Mouse (Mus musculus) gastrocnemius, postnatal 10 days (tissue): ENCODE results near the gene Tspear. TPM values are rescaled to one million over a fixed set of nuclear protein-coding genes. Genes with fewer than 3 reads are reported as not detected.

ENCODE experiments used
- DNase-seq: peaks from one replicate; pipeline ENCODE4 v3.0.0; 2021; ENCODE audit warnings: mixed read lengths
- total RNA-seq, 2 experiments: library from RNA; stranded (reverse); gene quantifications; 2 replicates each; pipeline ENCODE4 v1.2.3; 2021

The Tspear gene
- total RNA-seq, 2 experiments from 2014 or later: not detected

GRCm38 (mm10) chr10:77878985-77879384, 192.6 kb downstream of the Tspear start:
- DNase-seq: peak; percentile 31

DNA sequence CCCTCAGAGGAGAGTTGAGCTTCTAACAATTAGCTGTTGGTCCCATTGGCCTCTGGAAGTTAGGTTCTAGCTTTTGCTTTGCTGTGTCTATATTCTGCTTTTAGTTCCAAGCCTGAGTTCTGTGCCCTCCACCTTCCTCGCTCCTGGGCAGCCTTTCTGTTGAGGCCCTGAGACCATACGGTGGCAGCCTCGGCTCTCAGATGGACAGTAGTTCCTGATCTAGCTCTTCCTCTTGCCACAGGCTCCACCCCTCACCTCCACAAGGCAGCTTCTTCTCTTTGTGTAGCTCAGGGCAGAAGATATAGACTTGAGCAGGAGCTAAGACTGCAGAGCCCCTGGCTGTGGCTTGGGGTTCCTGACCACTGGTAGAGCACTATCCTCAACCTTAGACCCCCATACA, 193.9 kb downstream of the Tspear start:
- no peak for DNase-seq

DNA sequence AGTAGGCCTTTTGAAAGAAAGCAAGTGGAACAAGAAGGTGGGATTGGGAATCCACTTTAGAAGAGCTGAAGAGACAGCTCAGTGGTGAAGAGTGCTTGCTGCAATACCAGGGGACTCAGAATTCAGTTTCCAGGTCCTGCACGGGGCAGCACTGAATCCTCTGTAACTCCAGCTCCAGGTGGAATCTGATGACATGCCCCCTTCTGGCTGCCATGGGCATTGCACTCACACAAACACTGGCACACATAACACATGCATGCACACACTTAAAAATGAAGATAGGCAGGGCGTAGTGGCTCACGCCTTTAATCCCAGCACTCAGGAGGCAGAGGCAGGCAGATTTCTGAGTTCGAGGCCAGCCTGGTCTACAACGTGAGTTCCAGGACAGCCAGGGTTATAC, 196.2 kb downstream of the Tspear start:
- DNase-seq: no peak

DNA sequence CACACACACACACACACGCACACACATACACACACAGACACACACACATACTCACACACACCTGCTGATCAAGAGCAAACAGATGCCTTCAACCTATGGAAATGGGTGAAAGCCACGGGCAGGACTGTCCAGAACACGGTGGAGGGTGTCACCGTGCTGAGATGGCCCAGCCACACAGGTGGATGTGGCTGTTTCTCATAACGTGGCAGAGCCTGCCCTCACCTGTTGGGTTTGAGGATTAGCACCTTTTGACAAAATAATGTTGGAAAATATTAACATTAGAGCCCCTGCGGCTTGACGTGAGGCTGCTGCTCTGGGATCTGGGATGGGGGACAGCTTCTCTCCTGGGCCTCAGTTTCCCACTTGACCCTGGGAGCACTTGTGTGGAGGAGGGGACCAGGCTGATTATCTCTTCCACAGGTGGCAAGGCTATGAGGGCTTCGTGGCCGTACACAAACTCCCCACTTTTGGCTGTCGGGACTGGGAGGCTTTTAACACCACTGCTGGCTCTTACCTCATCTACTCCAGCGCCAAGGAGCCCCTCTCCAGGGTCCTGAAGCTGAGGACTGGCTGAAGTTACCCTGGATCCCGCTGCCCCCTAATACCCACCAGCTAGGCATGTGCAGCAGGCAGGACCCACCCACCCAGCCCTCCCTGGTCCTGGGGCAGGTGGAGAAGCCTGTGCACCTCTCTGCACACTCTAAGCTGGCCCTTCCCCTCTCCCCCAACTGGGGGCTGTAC, 199.8 kb downstream of the Tspear start:
- DNase-seq: no peak

DNA sequence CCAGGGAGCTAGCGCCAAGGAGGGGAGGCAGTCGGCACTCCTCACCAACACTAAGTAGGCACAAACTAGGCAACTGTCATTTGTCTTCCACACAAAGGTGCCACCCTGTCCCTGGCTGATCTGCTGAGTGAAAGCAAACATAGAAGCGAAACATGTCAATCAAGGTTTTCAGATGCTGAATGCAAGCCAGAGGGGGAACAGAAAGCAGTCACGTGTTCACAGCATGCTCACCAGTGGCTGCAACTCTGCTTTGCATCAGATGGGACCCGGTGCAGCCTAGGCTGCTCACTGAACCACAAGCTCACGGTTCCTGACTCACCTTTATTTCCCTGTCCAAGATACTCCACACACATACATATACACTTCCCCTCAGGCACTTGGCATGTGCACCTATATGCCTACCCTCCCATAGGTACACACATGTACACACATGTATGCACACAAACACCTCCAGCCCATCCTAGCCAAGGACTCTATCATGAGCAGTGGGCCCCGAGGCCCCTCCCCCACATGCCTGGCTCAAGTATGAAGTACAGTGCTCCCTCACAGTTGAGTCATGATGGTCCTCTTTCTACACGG, 204.7 kb downstream of the Tspear start:
- DNase-seq: no peak

GRCm38 (mm10) chr10:77895562-77895961, 209.2 kb downstream of the Tspear start:
- DNase-seq: no peak

DNA sequence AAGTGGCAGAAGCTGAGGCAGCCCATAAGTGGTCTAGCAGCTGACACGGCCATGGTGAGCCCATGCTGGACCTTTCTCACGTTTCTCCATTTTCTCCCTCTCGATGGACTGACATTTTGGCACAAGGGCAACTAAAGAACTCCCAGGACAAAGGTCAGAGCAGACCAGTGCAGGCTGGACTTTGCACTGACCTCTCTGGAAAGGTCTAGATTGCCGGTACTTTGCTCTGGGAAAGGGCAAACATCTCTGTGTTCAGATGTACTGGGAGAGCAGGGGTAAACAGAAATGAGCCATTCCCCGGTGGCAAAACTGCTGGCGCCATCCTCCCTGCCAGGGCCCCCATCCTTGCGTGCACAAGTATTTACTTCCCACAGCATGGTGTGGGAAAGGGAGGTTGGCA, 213.8 kb downstream of the Tspear start:
- no peak for DNase-seq

DNA sequence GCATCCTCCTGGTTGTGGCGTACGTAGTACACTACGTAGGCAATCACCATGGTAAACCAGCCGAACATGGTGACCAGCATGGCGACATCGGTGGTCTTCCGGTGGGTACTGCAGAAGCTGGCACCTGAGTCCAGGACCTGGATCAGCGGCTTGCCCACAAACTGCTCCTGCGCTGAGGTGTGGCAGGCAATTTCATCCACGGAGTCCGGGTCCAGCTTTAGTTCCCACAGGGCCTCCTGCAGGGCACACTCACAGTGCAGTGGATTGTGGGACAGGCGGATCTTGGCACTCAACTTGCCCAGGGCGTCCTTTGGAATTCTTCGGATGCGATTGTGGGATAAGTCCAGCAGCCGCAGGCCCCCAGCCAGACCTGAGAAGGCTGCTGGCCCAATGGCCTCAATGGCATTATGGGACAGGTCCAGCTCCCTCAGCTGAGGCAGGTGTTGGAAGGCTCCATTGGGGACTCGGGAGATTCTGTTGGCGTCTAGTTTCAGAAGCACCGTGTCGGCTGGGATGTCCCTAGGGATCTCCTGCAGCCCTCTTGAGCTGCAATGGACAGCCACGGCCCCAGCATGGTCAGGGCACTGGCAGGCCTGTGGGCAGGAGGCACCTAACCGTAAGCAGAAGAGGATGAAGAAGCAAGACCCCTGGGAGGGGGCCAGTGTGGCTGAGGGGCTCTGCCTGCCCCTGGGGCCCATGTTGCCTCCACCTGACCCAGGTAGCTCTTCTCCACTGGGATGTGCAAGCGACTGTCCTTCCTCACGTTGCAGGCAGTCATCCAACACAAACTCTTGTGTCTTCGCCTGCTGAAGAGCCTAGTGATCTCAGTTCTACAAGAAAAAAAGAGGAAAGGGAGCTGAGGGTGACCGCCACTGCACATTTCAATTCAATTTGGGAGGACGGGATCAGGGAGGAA, 214.8 kb downstream of the Tspear start:
- DNase-seq: no peak

- no peak for DNase-seq
These were observed 215.5 kb downstream of the Tspear start for GRCm38 (mm10) chr10:77901871-77902210.

DNA sequence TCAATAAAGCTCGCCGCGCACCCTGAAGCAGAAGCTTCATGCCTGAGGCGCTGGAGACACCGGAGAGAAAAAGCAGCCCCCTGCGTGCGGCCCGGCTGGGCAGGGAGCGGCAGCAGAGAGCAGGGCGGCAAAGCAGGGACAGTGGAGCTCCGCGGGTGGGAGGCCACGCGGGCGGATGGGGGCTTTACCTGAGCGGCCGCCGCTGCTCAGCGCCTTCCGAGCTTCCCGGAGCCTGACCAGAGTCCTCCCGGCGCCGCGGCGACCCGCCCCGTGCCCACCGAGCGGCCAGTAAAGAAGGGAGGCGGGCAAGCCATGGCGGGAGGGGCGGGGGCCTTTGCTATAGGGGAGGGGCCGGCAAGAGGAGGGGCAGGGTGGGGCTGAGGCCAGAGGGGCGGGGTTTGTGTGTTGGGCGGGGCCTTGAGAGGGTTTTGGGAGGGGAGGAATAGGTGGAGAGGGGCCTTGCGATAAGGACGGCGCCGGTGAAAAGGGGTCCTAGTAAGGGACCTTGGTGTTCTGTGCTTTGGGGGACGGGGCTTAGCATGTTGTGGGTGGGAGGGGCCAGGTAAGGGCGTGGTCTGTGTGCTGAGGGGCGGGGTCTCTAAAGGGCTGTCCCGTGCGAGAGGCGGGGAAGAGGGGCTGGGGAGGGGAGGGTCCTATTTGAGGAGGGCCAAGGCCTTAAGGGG, 216.0 kb downstream of the Tspear start, which contains the start of gene Lrrc3:
TSS of gene Lrrc3 (minus strand) at position 326 of the 683 bp plus-strand sequence.
- peak; percentile 50 for DNase-seq

DNA sequence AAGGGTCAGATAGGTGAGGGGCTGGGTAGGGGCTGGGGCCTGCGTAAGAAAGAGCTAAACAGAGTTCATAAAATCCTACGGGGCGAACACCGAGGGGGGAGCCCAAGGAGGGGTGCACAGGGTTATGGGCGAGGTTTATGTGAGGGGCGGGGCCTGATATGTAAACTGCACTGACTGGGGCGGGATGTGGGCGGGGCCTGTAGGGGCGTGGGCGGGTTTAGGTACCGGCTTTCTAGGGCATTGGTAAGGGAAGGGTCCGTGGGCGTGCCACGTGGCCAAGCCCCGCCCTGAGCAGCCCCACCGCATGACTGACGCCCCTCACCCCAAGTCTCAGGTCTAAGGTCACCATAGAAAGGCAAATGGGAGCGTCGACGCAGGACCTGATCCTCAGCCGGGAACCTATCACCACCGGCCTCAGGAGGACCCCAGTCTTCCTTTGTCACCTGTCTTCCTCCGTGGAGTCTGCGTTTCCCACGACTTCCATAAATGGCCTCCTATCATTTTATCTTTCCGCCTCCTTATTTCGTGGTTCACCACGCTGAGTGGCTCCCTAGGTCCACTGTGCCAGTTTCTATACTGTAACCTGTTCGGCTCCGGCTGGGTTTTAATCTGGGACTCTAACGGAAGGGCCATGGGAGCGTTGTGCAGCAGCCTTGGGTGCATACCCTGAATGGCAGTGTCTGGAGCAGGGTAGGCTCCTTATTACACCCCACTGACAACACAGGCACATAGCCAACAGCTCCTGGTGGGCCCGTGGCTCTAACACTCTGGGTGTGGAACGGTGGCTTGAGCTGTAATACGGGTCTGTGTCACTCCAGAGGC, 216.7 kb downstream of the Tspear start:
- DNase-seq: no peak

GRCm38 (mm10) chr10:77912605-77913004, 226.2 kb downstream of the Tspear start:
- DNase-seq: peak; percentile 43

DNA sequence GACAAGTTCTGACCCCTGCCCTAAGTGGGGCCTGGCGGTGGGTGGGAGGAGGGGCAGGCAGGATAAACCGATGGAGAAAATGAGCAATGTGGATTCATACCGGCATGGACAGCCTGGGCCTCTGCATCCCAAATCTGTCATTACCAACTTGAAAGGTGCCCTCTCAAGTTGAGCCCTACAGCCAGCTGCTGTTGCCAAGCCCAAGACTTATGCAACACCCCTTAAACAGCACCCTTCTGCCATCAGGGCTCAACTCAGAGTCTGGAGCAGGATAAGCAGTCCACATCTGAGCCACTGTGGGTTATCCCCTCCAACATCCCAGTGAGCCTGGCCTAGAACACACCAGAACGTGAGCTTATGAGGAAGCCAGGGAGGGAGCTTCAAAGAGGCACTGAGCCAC, 226.9 kb downstream of the Tspear start:
- no peak for DNase-seq

DNA sequence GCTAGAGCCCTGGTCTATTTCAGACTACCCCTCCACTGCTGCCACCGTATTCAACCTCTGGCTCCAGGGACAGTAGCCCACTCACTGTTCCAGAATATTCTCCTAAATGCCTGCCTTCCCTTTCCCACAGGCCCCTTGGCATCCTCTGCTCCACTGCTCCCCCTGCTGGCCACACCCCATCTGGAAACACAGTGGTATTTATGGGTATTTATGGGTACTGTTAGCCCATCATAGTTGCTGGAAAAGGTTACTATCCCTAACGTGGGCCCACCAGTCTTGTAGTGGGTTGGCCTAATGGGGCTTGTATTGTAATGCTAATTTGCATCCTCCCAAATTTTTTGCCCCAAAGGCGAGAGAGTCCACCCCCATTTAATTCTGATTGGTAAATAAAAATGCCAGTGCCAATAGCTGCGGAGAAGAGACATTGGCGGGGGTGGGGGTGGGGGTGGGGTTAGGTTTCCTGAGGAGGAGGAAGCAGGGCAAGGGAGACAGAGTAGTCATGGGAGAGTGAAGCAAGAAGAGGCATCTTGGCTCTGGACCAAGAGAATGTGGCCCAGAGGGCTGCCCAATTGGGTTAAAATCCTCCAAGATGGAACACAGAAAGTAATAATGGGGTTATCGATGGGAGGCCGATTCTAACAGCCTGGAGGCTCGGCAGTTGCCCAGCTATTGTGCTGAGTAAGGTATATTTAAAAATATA, 230.4 kb downstream of the Tspear start:
- peak; percentile 78 for DNase-seq

GRCm38 (mm10) chr10:77921009-77921408, 234.6 kb downstream of the Tspear start:
- no peak for DNase-seq

DNA sequence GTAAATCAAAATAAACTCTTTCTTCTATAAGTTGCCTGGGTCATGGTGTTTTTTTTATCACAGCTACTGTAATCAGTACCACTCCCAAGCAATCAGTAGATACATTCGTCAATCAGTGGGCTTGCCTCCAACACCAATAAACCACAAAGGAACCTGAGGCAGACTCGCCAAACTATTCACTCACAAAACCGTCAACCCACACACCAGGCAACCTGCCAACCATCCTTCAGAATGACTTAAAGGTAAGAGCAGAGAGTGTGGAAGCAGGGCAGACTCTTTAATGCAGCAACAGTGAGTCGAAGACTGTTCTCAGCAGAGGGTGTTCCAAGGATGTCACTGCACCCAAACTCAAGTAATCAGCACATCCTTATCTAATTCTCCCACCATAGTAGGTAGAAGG, 236.3 kb downstream of the Tspear start:
- no peak for DNase-seq

GRCm38 (mm10) chr10:77926140-77926539, 239.8 kb downstream of the Tspear start:
- DNase-seq: peak; percentile 60

- DNase-seq: no peak
These were observed 241.0 kb downstream of the Tspear start for GRCm38 (mm10) chr10:77927375-77927774.
